Mouse (Mus musculus): ENCODE data around the gene B4galt1. TPM values are rescaled to one million over a fixed set of nuclear protein-coding genes. Genes with fewer than 3 reads are reported as not detected.

Gene B4galt1
- polyA plus RNA-seq, 1 experiment from 2014 or later, result 50.1 TPM

- Histone ChIP-seq H3K27ac (ENCODE audit: low read length) (no peak overlapping the region), H3K4me2 (ENCODE audit: low read depth, low read length) (no peak overlapping the region), H3K36me3 (ENCODE audit: control insufficient read depth, insufficient read depth, low read length) (no peaks in the 10 kb centered on the region), H3K27me3 (ENCODE audit: control insufficient read depth, insufficient read depth, low read length) (no peaks in the 10 kb centered on the region), H3K9ac (ENCODE audit: low read length) (no peak overlapping the region), H3K4me3 (replicated peaks; ENCODE audit: low read length) (no peak overlapping the region), H3K4me1 (ENCODE audit: control insufficient read depth, insufficient read depth, low read length) (no peaks in the 10 kb centered on the region), H3K9me3 (replicated peaks; ENCODE audit: control insufficient read depth, low read length) (no peaks in the 10 kb centered on the region)
- WGBS, result 80% methylated on average over 8 of the region's 8 CpGs
- ATAC-seq (ENCODE audit: insufficient read depth, low FRiP score), result no peak
These were observed 4.1 kb upstream of the B4galt1 start for GRCm38 (mm10) chr4:40857824-40858346.

- Histone ChIP-seq H3K27ac (ENCODE audit: low read length) (no peak overlapping the region), H3K4me2 (ENCODE audit: low read depth, low read length) (no peak overlapping the region), H3K27me3 (ENCODE audit: control insufficient read depth, insufficient read depth, low read length) (no peaks in the 10 kb centered on the region), H3K9me3 (replicated peaks; ENCODE audit: control insufficient read depth, low read length) (no peaks in the 10 kb centered on the region), H3K4me1 (ENCODE audit: control insufficient read depth, insufficient read depth, low read length) (peaks cover 3% of the 10 kb centered on the region; the same call in 1 of the 2 replicates), H3K4me3 (replicated peaks; ENCODE audit: low read length) (no peak overlapping the region), H3K36me3 (ENCODE audit: control insufficient read depth, insufficient read depth, low read length) (no peaks in the 10 kb centered on the region), H3K9ac (ENCODE audit: low read length) (no peak overlapping the region)
- ATAC-seq (ENCODE audit: insufficient read depth, low FRiP score), result no peak
- WGBS, result 64% methylated on average over 6 of the region's 6 CpGs
These were observed 2.8 kb upstream of the B4galt1 start for GRCm38 (mm10) chr4:40856571-40856970.

- peaks cover 22% of the 10 kb centered on the region for H3K4me1 ChIP-seq (ENCODE audit: control insufficient read depth, insufficient read depth, low read length)
- H3K27me3 ChIP-seq (ENCODE audit: control insufficient read depth, insufficient read depth, low read length), result no peaks in the 10 kb centered on the region
- H3K9ac ChIP-seq (ENCODE audit: low read length), result peak overlapping the region; percentile 76
- H3K27ac ChIP-seq (ENCODE audit: low read length), result peak overlapping the region; percentile 90
- whole genome bisulfite sequencing, result 13% methylated on average over 18 of the region's 18 CpGs
- H3K4me3 ChIP-seq (replicated peaks; ENCODE audit: low read length), result peak overlapping the region; percentile 71
- H3K9me3 ChIP-seq (replicated peaks; ENCODE audit: control insufficient read depth, low read length), result no peaks in the 10 kb centered on the region
- H3K36me3 ChIP-seq (ENCODE audit: control insufficient read depth, insufficient read depth, low read length), result no peaks in the 10 kb centered on the region
- H3K4me2 ChIP-seq (ENCODE audit: low read depth, low read length), result peak overlapping the region; percentile 83
- no peak for ATAC-seq (ENCODE audit: insufficient read depth, low FRiP score)
These were observed 655 bp upstream of the B4galt1 start for GRCm38 (mm10) chr4:40854387-40854933.

GRCm38 (mm10) chr4:40852861-40853564 is 792 bp downstream of the B4galt1 start:
- WGBS, result 1% methylated on average over 20 of the region's 20 CpGs
- Histone ChIP-seq H3K4me2 (ENCODE audit: low read depth, low read length) (peak overlapping the region; percentile 83), H3K9me3 (replicated peaks; ENCODE audit: control insufficient read depth, low read length) (no peaks in the 10 kb centered on the region)

GRCm38 (mm10) chr4:40852249-40852781 is 1.5 kb downstream of the B4galt1 start:
- Histone ChIP-seq H3K9me3 (replicated peaks; ENCODE audit: control insufficient read depth, low read length) (no peaks in the 10 kb centered on the region), H3K4me3 (replicated peaks; ENCODE audit: low read length) (peak overlapping the region; percentile 71), H3K4me2 (ENCODE audit: low read depth, low read length) (peak overlapping the region; percentile 83), H3K9ac (ENCODE audit: low read length) (peak overlapping the region; percentile 91), H3K27me3 (ENCODE audit: control insufficient read depth, insufficient read depth, low read length) (no peaks in the 10 kb centered on the region), H3K4me1 (ENCODE audit: control insufficient read depth, insufficient read depth, low read length) (peaks cover 35% of the 10 kb centered on the region), H3K36me3 (ENCODE audit: control insufficient read depth, insufficient read depth, low read length) (no peaks in the 10 kb centered on the region), H3K27ac (ENCODE audit: low read length) (peak overlapping the region; percentile 93)
- 20% methylated on average over 5 of the region's 5 CpGs for WGBS
- no peak for ATAC-seq (ENCODE audit: insufficient read depth, low FRiP score)

More at GRCm38 (mm10) chr4:40852861-40853564, 792 bp downstream of the B4galt1 start:
- Histone ChIP-seq H3K4me1 (ENCODE audit: control insufficient read depth, insufficient read depth, low read length) (peaks cover 28% of the 10 kb centered on the region), H3K27me3 (ENCODE audit: control insufficient read depth, insufficient read depth, low read length) (no peaks in the 10 kb centered on the region), H3K36me3 (ENCODE audit: control insufficient read depth, insufficient read depth, low read length) (no peaks in the 10 kb centered on the region), H3K27ac (ENCODE audit: low read length) (peak overlapping the region; percentile 93), H3K4me3 (replicated peaks; ENCODE audit: low read length) (peak overlapping the region; percentile 71), H3K9ac (ENCODE audit: low read length) (peak overlapping the region; percentile 91)
- ATAC-seq (ENCODE audit: insufficient read depth, low FRiP score), result no peak

- Histone ChIP-seq H3K27me3 (ENCODE audit: control insufficient read depth, insufficient read depth, low read length) (no peaks in the 10 kb centered on the region), H3K9me3 (replicated peaks; ENCODE audit: control insufficient read depth, low read length) (no peaks in the 10 kb centered on the region), H3K36me3 (ENCODE audit: control insufficient read depth, insufficient read depth, low read length) (no peaks in the 10 kb centered on the region), H3K9ac (ENCODE audit: low read length) (peak overlapping the region; percentile 91), H3K4me2 (ENCODE audit: low read depth, low read length) (peak overlapping the region; percentile 83), H3K4me1 (ENCODE audit: control insufficient read depth, insufficient read depth, low read length) (peaks cover 39% of the 10 kb centered on the region), H3K27ac (ENCODE audit: low read length) (peak overlapping the region; percentile 93), H3K4me3 (replicated peaks; ENCODE audit: low read length) (peak overlapping the region; percentile 71)
- 40% methylated on average over 4 of the region's 4 CpGs for WGBS
- ATAC-seq (ENCODE audit: insufficient read depth, low FRiP score), result no peak
These were observed 2.0 kb downstream of the B4galt1 start for GRCm38 (mm10) chr4:40851763-40852248.

GRCm38 (mm10) chr4:40851031-40851762 is 2.6 kb downstream of the B4galt1 start:
- Histone ChIP-seq H3K4me3 (replicated peaks; ENCODE audit: low read length) (peak overlapping the region; percentile 71), H3K27ac (ENCODE audit: low read length) (peak overlapping the region; percentile 93), H3K36me3 (ENCODE audit: control insufficient read depth, insufficient read depth, low read length) (no peaks in the 10 kb centered on the region), H3K9me3 (replicated peaks; ENCODE audit: control insufficient read depth, low read length) (no peaks in the 10 kb centered on the region), H3K9ac (ENCODE audit: low read length) (peak overlapping the region; percentile 91), H3K4me1 (ENCODE audit: control insufficient read depth, insufficient read depth, low read length) (peaks cover 45% of the 10 kb centered on the region), H3K27me3 (ENCODE audit: control insufficient read depth, insufficient read depth, low read length) (no peaks in the 10 kb centered on the region), H3K4me2 (ENCODE audit: low read depth, low read length) (peak overlapping the region; percentile 83)
- 65% methylated on average over 6 of the region's 6 CpGs for WGBS
- ATAC-seq (ENCODE audit: insufficient read depth, low FRiP score), result no peak

GRCm38 (mm10) chr4:40850582-40850981 is 3.2 kb downstream of the B4galt1 start:
- peaks cover 51% of the 10 kb centered on the region for H3K4me1 ChIP-seq (ENCODE audit: control insufficient read depth, insufficient read depth, low read length)
- peak overlapping the region; percentile 91 for H3K9ac ChIP-seq (ENCODE audit: low read length)
- H3K4me2 ChIP-seq (ENCODE audit: low read depth, low read length), result peak overlapping the region; percentile 83
- WGBS, result 25% methylated on average over 5 of the region's 5 CpGs
- H3K36me3 ChIP-seq (ENCODE audit: control insufficient read depth, insufficient read depth, low read length), result no peaks in the 10 kb centered on the region
- H3K9me3 ChIP-seq (replicated peaks; ENCODE audit: control insufficient read depth, low read length), result no peaks in the 10 kb centered on the region
- ATAC-seq (ENCODE audit: insufficient read depth, low FRiP score), result no peak
- H3K4me3 ChIP-seq (replicated peaks; ENCODE audit: low read length), result peak overlapping the region; percentile 71
- H3K27ac ChIP-seq (ENCODE audit: low read length), result peak overlapping the region; percentile 93
- no peaks in the 10 kb centered on the region for H3K27me3 ChIP-seq (ENCODE audit: control insufficient read depth, insufficient read depth, low read length)
